Mouse (Mus musculus): Measurements from ENCODE around the gene Samhd1. TPM values are rescaled to one million over a fixed set of nuclear protein-coding genes. Genes with fewer than 3 reads are reported as not detected.
A peak's percentile ranks its signal among the peaks of the same experiment; 100 is the strongest.

Gene Samhd1
- polyA plus RNA-seq, 1 experiment from 2014 or later = 10.9 TPM

GRCm38 (mm10) chr2:157065879-157066226, 69.2 kb downstream of the Samhd1 start:
- no peak overlapping the region; the same call in 1 of the 2 replicates for H3K9ac ChIP-seq (replicated peaks)
- no peaks in the 10 kb centered on the region for H3K27me3 ChIP-seq
- H3K4me1 ChIP-seq (replicated peaks) = peaks cover 87% of the 10 kb centered on the region
- 88% methylated on average over 7 of the region's 7 CpGs for WGBS
- ATAC-seq = no peak
- no peak overlapping the region for H3K27ac ChIP-seq
- H3K9me3 ChIP-seq = no peaks in the 10 kb centered on the region
- H3K36me3 ChIP-seq = peaks cover 13% of the 10 kb centered on the region; the same call in 1 of the 2 replicates
- H3K4me3 ChIP-seq (replicated peaks) = no peak overlapping the region
- H3K4me2 ChIP-seq (replicated peaks) = no peak overlapping the region

GRCm38 (mm10) chr2:157064978-157065878, 69.8 kb downstream of the Samhd1 start:
- no peak for ATAC-seq
- peak overlapping the region; percentile 12; the same call in 1 of the 2 replicates for H3K27ac ChIP-seq
- 85% methylated on average over 14 of the region's 14 CpGs for WGBS
- H3K9ac ChIP-seq (replicated peaks) = peak overlapping the region; percentile 23; the same call in 1 of the 2 replicates
- peaks cover 81% of the 10 kb centered on the region for H3K4me1 ChIP-seq (replicated peaks)
- peaks cover 14% of the 10 kb centered on the region for H3K36me3 ChIP-seq
- no peaks in the 10 kb centered on the region for H3K9me3 ChIP-seq
- H3K4me3 ChIP-seq (replicated peaks) = no peak overlapping the region
- H3K4me2 ChIP-seq (replicated peaks) = no peak overlapping the region
- H3K27me3 ChIP-seq = no peaks in the 10 kb centered on the region

DNA sequence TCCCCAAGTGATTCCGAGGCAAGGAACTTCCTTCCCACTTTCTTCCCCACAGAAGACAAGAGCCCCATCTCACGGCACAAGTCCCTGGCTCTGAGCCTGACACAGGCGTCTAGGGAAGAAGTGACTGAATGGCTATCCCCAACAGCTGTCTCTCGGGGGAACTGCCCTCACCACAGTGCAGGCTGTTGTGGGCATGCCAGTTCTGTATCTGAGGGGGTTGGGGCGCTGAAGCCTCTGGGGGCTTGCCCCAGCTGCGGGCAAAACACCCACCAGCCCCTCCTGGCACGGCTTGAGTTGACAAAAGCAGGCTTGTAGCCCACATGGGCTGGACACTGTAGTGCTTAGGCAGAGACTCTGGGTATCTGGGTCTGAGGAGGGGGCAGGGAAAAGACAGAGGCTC, 70.9 kb downstream of the Samhd1 start:
- Histone ChIP-seq H3K36me3 (peaks cover 25% of the 10 kb centered on the region), H3K27me3 (no peaks in the 10 kb centered on the region), H3K9me3 (no peaks in the 10 kb centered on the region), H3K4me1 (replicated peaks) (peaks cover 75% of the 10 kb centered on the region), H3K4me3 (replicated peaks) (no peak overlapping the region), H3K27ac (peak overlapping the region; percentile 12), H3K4me2 (replicated peaks) (no peak overlapping the region), H3K9ac (replicated peaks) (no peak overlapping the region; the same call in 1 of the 2 replicates)
- ATAC-seq = peak; percentile 15; the same call in 1 of the 2 replicates
- WGBS = 60% methylated on average over 7 of the region's 7 CpGs

DNA sequence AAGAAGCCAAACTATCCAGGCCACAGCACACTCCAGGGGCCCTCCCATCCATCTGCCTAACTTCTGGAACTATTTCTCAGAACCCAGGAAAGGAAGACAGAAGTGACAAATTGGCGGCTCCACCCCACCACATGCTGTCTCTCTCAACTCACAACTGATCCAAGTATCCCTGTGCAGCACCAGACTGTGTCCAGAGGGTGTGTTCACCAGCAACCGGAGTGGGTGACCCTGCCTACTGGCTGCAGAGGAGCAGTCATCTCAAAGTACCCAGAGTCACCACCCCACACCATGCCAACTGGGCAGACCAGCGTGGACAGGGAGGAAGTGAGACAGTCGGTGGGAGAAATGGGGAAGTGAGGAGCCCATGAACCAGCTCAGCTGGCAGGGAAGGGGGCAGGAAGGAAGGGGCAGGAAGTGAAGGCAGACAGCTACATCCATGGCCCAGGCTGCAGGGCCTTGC, 71.8 kb downstream of the Samhd1 start:
- peaks cover 75% of the 10 kb centered on the region for H3K4me1 ChIP-seq (replicated peaks)
- peaks cover 30% of the 10 kb centered on the region for H3K36me3 ChIP-seq
- H3K9ac ChIP-seq (replicated peaks) = no peak overlapping the region
- H3K4me2 ChIP-seq (replicated peaks) = no peak overlapping the region
- no peak overlapping the region for H3K27ac ChIP-seq
- H3K4me3 ChIP-seq (replicated peaks) = no peak overlapping the region
- WGBS = 86% methylated on average over 4 of the region's 4 CpGs
- H3K27me3 ChIP-seq = no peaks in the 10 kb centered on the region
- no peaks in the 10 kb centered on the region for H3K9me3 ChIP-seq
- ATAC-seq = no peak

- Histone ChIP-seq H3K9ac (replicated peaks) (no peak overlapping the region), H3K27ac (no peak overlapping the region), H3K36me3 (peaks cover 44% of the 10 kb centered on the region), H3K4me2 (replicated peaks) (no peak overlapping the region), H3K27me3 (no peaks in the 10 kb centered on the region), H3K9me3 (no peaks in the 10 kb centered on the region), H3K4me3 (replicated peaks) (no peak overlapping the region), H3K4me1 (replicated peaks) (peaks cover 64% of the 10 kb centered on the region)
- WGBS = 94% methylated on average over 11 of the region's 11 CpGs
- ATAC-seq = no peak
Observed at GRCm38 (mm10) chr2:157060557-157061305, 74.3 kb downstream of the Samhd1 start.

DNA sequence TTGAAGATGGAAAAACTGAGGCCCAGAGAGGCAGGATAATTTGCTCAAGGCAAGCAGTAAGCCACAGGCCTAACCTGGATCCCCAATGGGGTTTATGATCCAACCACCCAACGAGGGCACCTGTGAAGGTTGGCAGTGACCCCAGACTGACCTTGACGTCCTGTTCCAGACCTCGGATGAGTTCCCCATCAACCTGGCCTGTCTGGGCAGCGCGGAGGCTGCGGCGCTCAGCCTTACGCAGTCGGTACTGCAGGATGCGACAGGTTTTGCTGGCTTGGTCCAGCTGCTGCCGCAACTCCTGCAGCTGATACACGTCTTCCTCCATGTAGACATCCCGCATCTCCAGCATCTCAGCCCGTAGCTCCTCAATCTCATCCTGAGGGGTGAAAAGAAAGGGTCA, 75.0 kb downstream of the Samhd1 start:
- WGBS = 94% methylated on average over 14 of the region's 14 CpGs
- H3K4me1 ChIP-seq (replicated peaks) = peaks cover 57% of the 10 kb centered on the region
- no peak overlapping the region for H3K4me2 ChIP-seq (replicated peaks)

GRCm38 (mm10) chr2:157059166-157059565, 75.9 kb downstream of the Samhd1 start:
- Histone ChIP-seq H3K27me3 (no peaks in the 10 kb centered on the region), H3K9me3 (no peaks in the 10 kb centered on the region), H3K36me3 (peaks cover 49% of the 10 kb centered on the region), H3K4me2 (replicated peaks) (peak overlapping the region; percentile 39), H3K4me1 (replicated peaks) (peaks cover 49% of the 10 kb centered on the region), H3K27ac (peak overlapping the region; percentile 89), H3K9ac (replicated peaks) (0 out of 2 replicates have a peak overlapping the region, but pooled peaks have one; percentile 56), H3K4me3 (replicated peaks) (no peak overlapping the region)
- 48% methylated on average over 8 of the region's 8 CpGs for WGBS
- ATAC-seq = 0 out of 2 replicates have a peak, but pooled peaks have one; percentile 25

More for the DNA sequence above, 75.0 kb downstream of the Samhd1 start:
- peaks cover 47% of the 10 kb centered on the region for H3K36me3 ChIP-seq
- no peak overlapping the region for H3K27ac ChIP-seq
- H3K27me3 ChIP-seq = no peaks in the 10 kb centered on the region
- H3K9ac ChIP-seq (replicated peaks) = no peak overlapping the region
- no peaks in the 10 kb centered on the region for H3K9me3 ChIP-seq
- no peak for ATAC-seq
- H3K4me3 ChIP-seq (replicated peaks) = no peak overlapping the region

GRCm38 (mm10) chr2:157058342-157058998, 76.6 kb downstream of the Samhd1 start:
- 8% methylated on average over 18 of the region's 18 CpGs for WGBS
- peaks cover 42% of the 10 kb centered on the region for H3K4me1 ChIP-seq (replicated peaks)
- no peaks in the 10 kb centered on the region for H3K9me3 ChIP-seq
- peak overlapping the region; percentile 56 for H3K9ac ChIP-seq (replicated peaks)
- H3K27ac ChIP-seq = peak overlapping the region; percentile 89
- no peaks in the 10 kb centered on the region for H3K27me3 ChIP-seq
- H3K4me2 ChIP-seq (replicated peaks) = peak overlapping the region; percentile 39
- peaks cover 50% of the 10 kb centered on the region for H3K36me3 ChIP-seq
- no peak overlapping the region for H3K4me3 ChIP-seq (replicated peaks)
- ATAC-seq = peak; percentile 86

- ATAC-seq = no peak
- H3K9ac ChIP-seq (replicated peaks) = no peak overlapping the region
- no peak overlapping the region for H3K4me2 ChIP-seq (replicated peaks)
- peaks cover 36% of the 10 kb centered on the region for H3K4me1 ChIP-seq (replicated peaks)
- no peaks in the 10 kb centered on the region for H3K9me3 ChIP-seq
- H3K4me3 ChIP-seq (replicated peaks) = no peak overlapping the region
- H3K27ac ChIP-seq = peak overlapping the region; percentile 89
- WGBS = 83% methylated on average over 4 of the region's 4 CpGs
- peaks cover 57% of the 10 kb centered on the region for H3K36me3 ChIP-seq
- H3K27me3 ChIP-seq = no peaks in the 10 kb centered on the region
Observed at GRCm38 (mm10) chr2:157057758-157058157, 77.3 kb downstream of the Samhd1 start.

DNA sequence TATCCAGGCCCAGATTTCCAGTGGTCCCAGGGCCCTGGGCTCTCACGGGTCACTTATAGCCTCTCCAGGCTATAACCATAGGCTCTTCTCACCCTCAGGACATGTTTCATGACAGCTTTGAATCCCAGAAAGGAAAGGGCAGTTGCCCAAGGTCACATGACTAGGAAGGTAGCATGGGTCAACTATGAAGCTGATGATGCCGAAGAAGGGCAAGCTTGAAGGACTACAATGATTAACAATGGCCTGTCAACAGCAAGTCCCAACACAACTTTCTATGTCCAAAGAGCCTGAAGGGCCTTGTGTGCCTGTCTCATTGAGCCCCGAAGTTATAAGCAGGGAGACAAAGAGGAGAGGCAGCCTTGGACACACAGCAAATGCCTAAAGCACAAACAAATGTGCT, 77.9 kb downstream of the Samhd1 start:
- Histone ChIP-seq H3K4me3 (replicated peaks) (no peak overlapping the region), H3K27ac (0 out of 2 replicates have a peak overlapping the region, but pooled peaks have one; percentile 89), H3K4me2 (replicated peaks) (no peak overlapping the region), H3K36me3 (peaks cover 63% of the 10 kb centered on the region), H3K9me3 (no peaks in the 10 kb centered on the region), H3K9ac (replicated peaks) (no peak overlapping the region), H3K27me3 (no peaks in the 10 kb centered on the region), H3K4me1 (replicated peaks) (peaks cover 35% of the 10 kb centered on the region)
- WGBS = 95% methylated on average over 3 of the region's 3 CpGs
- no peak for ATAC-seq

DNA sequence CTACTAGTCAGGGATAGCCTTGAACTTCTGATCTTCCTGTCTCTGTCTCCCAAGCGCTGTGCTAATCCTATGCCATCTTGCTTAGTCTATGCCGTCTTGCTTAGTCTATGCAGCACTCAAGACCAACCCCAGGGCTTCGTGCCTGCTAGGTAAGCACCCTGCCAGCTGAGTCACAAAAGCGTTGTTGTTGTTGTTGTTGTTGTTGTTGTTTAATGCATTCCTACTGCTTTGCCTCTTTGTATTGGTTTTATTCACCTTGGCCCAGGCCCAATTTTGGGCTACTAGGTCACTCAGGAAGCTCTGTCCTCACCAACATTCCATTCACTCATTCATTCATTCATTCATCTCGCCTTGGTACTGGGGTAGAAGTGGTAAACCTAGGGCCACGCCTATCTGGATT, 79.3 kb downstream of the Samhd1 start:
- H3K4me1 ChIP-seq (replicated peaks) = peaks cover 42% of the 10 kb centered on the region
- no peaks in the 10 kb centered on the region for H3K9me3 ChIP-seq
- H3K4me2 ChIP-seq (replicated peaks) = no peak overlapping the region
- no peak for ATAC-seq
- H3K27me3 ChIP-seq = no peaks in the 10 kb centered on the region
- no peak overlapping the region for H3K27ac ChIP-seq
- H3K9ac ChIP-seq (replicated peaks) = no peak overlapping the region
- no peak overlapping the region for H3K4me3 ChIP-seq (replicated peaks)
- WGBS = 91% methylated on average over 6 of the region's 6 CpGs
- H3K36me3 ChIP-seq = peaks cover 69% of the 10 kb centered on the region
